ENCODE assay signal across 8 mouse cellular contexts in the genomic region with DNA sequence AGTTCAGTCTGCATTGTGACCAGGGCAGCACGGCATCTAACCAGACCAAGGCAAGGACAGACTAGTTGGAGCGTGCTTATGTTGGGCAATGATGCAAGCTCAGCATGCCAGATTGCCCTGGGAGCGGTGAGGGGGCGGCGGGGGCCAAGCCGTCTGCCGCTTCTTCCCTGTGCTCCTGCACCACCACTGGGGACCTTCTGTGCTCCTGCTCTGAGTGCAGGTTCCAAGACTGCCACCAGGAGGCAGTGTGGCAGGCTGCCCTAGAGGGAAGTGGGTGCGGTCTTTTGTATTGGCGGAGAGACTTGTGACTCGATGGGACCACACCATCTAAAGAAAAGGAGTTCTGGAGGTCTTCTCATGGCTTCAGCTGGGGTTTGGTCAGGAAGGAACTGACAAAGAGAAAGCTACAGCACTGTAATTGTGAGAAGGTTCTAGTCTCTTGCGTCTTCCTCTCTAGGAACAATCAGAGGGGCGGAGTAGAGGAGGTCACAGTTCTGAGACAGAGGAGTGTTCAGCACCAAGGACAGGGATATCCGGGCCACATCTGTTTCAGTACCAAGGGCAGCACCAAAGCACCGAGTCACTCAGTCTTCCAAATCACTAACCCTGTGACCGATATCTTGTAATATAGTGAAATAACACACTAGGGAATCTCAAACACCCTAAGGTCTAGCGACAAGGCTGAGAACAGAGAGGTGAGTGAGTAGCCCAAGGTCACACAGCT. TPM values are rescaled to one million over a fixed set of nuclear protein-coding genes. Genes with fewer than 3 reads are reported as not detected.
DNase-seq lines count a peak whose midpoint lies in the region; ATAC-seq and TF ChIP-seq lines count a peak whose summit lies in the region.

No protein-coding gene starts in this region.

- H3K4me2 ChIP-seq in embryonic facial prominence, embryonic 14.5 days (ENCODE audit: low read depth, low read length) = no peak overlapping the region
- no peak overlapping the region for H3K4me2 ChIP-seq in kidney, embryonic 16.5 days (replicated peaks; ENCODE audit: low read depth, low read length)

- no peak for TF ChIP-seq POLR2A in thymus, adult 2 months (IDR thresholded peaks at IDR 0.05; ENCODE audit: control insufficient read depth, extremely low read depth, insufficient read depth, low read length, poor library complexity)
- no peak for TF ChIP-seq POLR2A in small intestine, adult 2 months (IDR thresholded peaks at IDR 0.05; ENCODE audit: low read depth, low read length)

- H3K4me1 ChIP-seq in thymus, adult 2 months (replicated peaks; ENCODE audit: control insufficient read depth, insufficient read depth, low read length) = no peaks in the 10 kb centered on the region
- no peaks in the 10 kb centered on the region for H3K4me1 ChIP-seq in embryonic facial prominence, embryonic 14.5 days (ENCODE audit: control insufficient read depth, insufficient read depth, low read length)
- no peaks in the 10 kb centered on the region for H3K4me1 ChIP-seq in kidney, embryonic 16.5 days (ENCODE audit: insufficient read depth, low read length)
- H3K4me1 ChIP-seq in small intestine, adult 2 months (ENCODE audit: control insufficient read depth, insufficient read depth, insufficient read length, low read length) = no peaks in the 10 kb centered on the region

- ATAC-seq in embryonic facial prominence, embryonic 14.5 days (ENCODE audit: low read depth) = peak; percentile 58; the same call in 1 of the 2 replicates
- ATAC-seq in kidney, embryonic 16.5 days (ENCODE audit: low FRiP score, low TSS enrichment) = peak; percentile 55

- 0 out of 2 replicates have a peak, but pooled peaks have one; percentile 28 for TF ChIP-seq CTCF in thymus, adult 2 months (IDR thresholded peaks at IDR 0.05; ENCODE audit: borderline replicate concordance, control insufficient read depth, extremely low read depth, insufficient read depth, low read length, poor library complexity)
- TF ChIP-seq CTCF in small intestine, adult 2 months (IDR thresholded peaks at IDR 0.05; ENCODE audit: extremely low read depth, insufficient read length, insufficient replicate concordance, low read depth, low read length) = peak; percentile 10; the same call in 1 of the 2 replicates

- no peak overlapping the region for H3K9ac ChIP-seq in embryonic facial prominence, embryonic 14.5 days (ENCODE audit: low read depth, low read length)
- no peak overlapping the region for H3K9ac ChIP-seq in kidney, embryonic 16.5 days (replicated peaks; ENCODE audit: low read length)

- no peaks in the 10 kb centered on the region for H3K36me3 ChIP-seq in thymus, adult 2 months (ENCODE audit: control insufficient read depth, insufficient read depth, low read length)
- no peaks in the 10 kb centered on the region for H3K36me3 ChIP-seq in embryonic facial prominence, embryonic 14.5 days (ENCODE audit: control insufficient read depth, insufficient read depth, low read length)
- no peaks in the 10 kb centered on the region for H3K36me3 ChIP-seq in kidney, embryonic 16.5 days (ENCODE audit: insufficient read depth, low read length)
- H3K36me3 ChIP-seq in small intestine, adult 2 months (ENCODE audit: control insufficient read depth, insufficient read depth, low read length) = no peaks in the 10 kb centered on the region

- no peaks in the 10 kb centered on the region for H3K27me3 ChIP-seq in thymus, adult 2 months (ENCODE audit: control insufficient read depth, insufficient read depth, low read length)
- H3K27me3 ChIP-seq in embryonic facial prominence, embryonic 14.5 days (replicated peaks; ENCODE audit: control insufficient read depth, insufficient read depth, low read length) = no peaks in the 10 kb centered on the region
- no peaks in the 10 kb centered on the region for H3K27me3 ChIP-seq in kidney, embryonic 16.5 days (ENCODE audit: insufficient read depth, low read length)
- no peaks in the 10 kb centered on the region for H3K27me3 ChIP-seq in small intestine, adult 2 months (ENCODE audit: control insufficient read depth, insufficient read depth, low read length)

- H3K27ac ChIP-seq in thymus, adult 2 months (ENCODE audit: control insufficient read depth, insufficient read depth, low read length) = no peak overlapping the region
- H3K27ac ChIP-seq in embryonic facial prominence, embryonic 14.5 days (replicated peaks; ENCODE audit: low read depth, low read length) = no peak overlapping the region
- H3K27ac ChIP-seq in kidney, embryonic 16.5 days (ENCODE audit: low read length) = no peak overlapping the region
- H3K27ac ChIP-seq in small intestine, adult 2 months (ENCODE audit: insufficient read depth, low read depth, low read length) = no peak overlapping the region

- no peak overlapping the region for H3K4me3 ChIP-seq in thymus, adult 2 months (ENCODE audit: control insufficient read depth, insufficient read depth, low read length)
- H3K4me3 ChIP-seq in embryonic facial prominence, embryonic 14.5 days (ENCODE audit: low read depth, low read length) = no peak overlapping the region
- H3K4me3 ChIP-seq in kidney, embryonic 16.5 days (ENCODE audit: low read length) = no peak overlapping the region
- H3K4me3 ChIP-seq in small intestine, adult 2 months (ENCODE audit: low read depth, low read length) = no peak overlapping the region

- DNase-seq in thymus, adult 2 months = peak; percentile 19
- DNase-seq in thymus, adult 18-20 months = no peak
- DNase-seq in adrenal gland, postnatal 4 days (ENCODE audit: low spot score in 2 of 2) = peak; percentile 42 to 44
- DNase-seq in embryonic facial prominence, embryonic 14.5 days (ENCODE audit: low spot score) = peak; percentile 84
- DNase-seq in lung, adult 18-20 months = peak; percentile 17 to 58
- DNase-seq in right cerebral cortex, postnatal 10 days (ENCODE audit: low spot score in 2 of 2) = no peak

- H3K9me3 ChIP-seq in embryonic facial prominence, embryonic 14.5 days (ENCODE audit: control insufficient read depth, low read length) = no peaks in the 10 kb centered on the region
- H3K9me3 ChIP-seq in kidney, embryonic 16.5 days (ENCODE audit: low read length) = no peaks in the 10 kb centered on the region

- WGBS in thymus, adult 2 months = 37% methylated on average over 16 of the region's 16 CpGs
- 21% methylated on average over 16 of the region's 16 CpGs for WGBS in embryonic facial prominence, embryonic 14.5 days
- 26% methylated on average over 16 of the region's 16 CpGs for WGBS in kidney, embryonic 16.5 days
- 24% methylated on average over 16 of the region's 16 CpGs for WGBS in small intestine, adult 2 months

RNA-seq across cellular contexts. Expression of a gene that starts 14.0 kb away (rescaled TPM):
- 1.8 and 2.7 TPM in 2 replicates for polyA plus RNA-seq in thymus, adult 2 months (2012; rRNA removed)
- total RNA-seq in adrenal gland, postnatal 4 days (2021) = 10 to 100 TPM; 46.1 to 47.4 TPM
- 1.4 and 2.0 TPM in 2 replicates for polyA plus RNA-seq in embryonic facial prominence, embryonic 14.5 days (2014; fragmentation: Nextera tagmentation; extraction: Ambion mirVana)
- polyA plus RNA-seq in kidney, embryonic 16.5 days (2015; fragmentation: Nextera tagmentation; extraction: Ambion mirVana) = 0.96 and 1.6 TPM in 2 replicates
- polyA plus RNA-seq in small intestine, adult 2 months (2012; rRNA removed) = 2.6 and 10.5 TPM in 2 replicates

RNA-seq across cellular contexts. Expression of a gene that starts 54.3 kb away (rescaled TPM):
- 0.42 and 0.59 TPM in 2 replicates for polyA plus RNA-seq in thymus, adult 2 months (2012; rRNA removed)
- total RNA-seq in adrenal gland, postnatal 4 days (2021) = 1 to 10 TPM; 4.4 to 4.5 TPM
- polyA plus RNA-seq in embryonic facial prominence, embryonic 14.5 days (2014; fragmentation: Nextera tagmentation; extraction: Ambion mirVana) = 0.68 and 1.4 TPM in 2 replicates
- polyA plus RNA-seq in kidney, embryonic 16.5 days (2015; fragmentation: Nextera tagmentation; extraction: Ambion mirVana) = 0.13 and 0.89 TPM in 2 replicates
- polyA plus RNA-seq in small intestine, adult 2 months (2012; rRNA removed) = 5.5 and 5.9 TPM in 2 replicates

Comparison
In these comparisons a context has a peak if more than half of its experiments do, and no peak if none do; other contexts are left out.
1. DNase-seq: peak in thymus, adult 2 months (single experiment), adrenal gland, postnatal 4 days (2 of 2), embryonic facial prominence, embryonic 14.5 days (single experiment) and lung, adult 18-20 months (2 of 2); none in thymus, adult 18-20 months (0 of 2) and right cerebral cortex, postnatal 10 days (0 of 2).